8 mouse cellular contexts compared by ENCODE assay signal in genomic region chr11:69981141-69981762, GRCm38 (mm10). TPM values are rescaled to one million over a fixed set of nuclear protein-coding genes. Genes with fewer than 3 reads are reported as not detected.
DNase-seq lines count a peak whose midpoint lies in the region; ATAC-seq and TF ChIP-seq lines count a peak whose summit lies in the region.

Gene Ctdnep1, plus strand, starts transcription at chr11:69981156.

- H3K4me3 ChIP-seq in erythroblast, embryonic 14.5 days (replicated peaks) = peak within 1 kb of the TSS; percentile 94
- peak within 1 kb of the TSS; percentile 96 for H3K4me3 ChIP-seq in midbrain, embryonic 15.5 days

- H3K4me2 ChIP-seq in midbrain, embryonic 15.5 days = peak within 1 kb of the TSS; percentile 86

- POLR2A ChIA-PET in Patski (lab: Charles Lee) = interaction anchor here (0.9 to 2.2 kb wide), 4 partner anchors 10 to 19 kb away, joined by 3 to 16 read pairs (median 6); partner anchors contain the start of genes Dvl2 and Gabarap

- peaks cover 59% of the 10 kb centered on the region for H3K36me3 ChIP-seq in erythroblast, embryonic 14.5 days (ENCODE audit: control insufficient read depth)
- peaks cover 18% of the 10 kb centered on the region; the same call in 1 of the 2 replicates for H3K36me3 ChIP-seq in midbrain, embryonic 15.5 days (replicated peaks)

- CTCF ChIA-PET in Patski (lab: Charles Lee) = interaction anchor here (0.9 to 1.3 kb wide), 2 partner anchors 32 to 47 kb away, joined by 3 to 4 read pairs; no protein-coding TSS in a partner anchor

- no peak for DNase-seq in layer of hippocampus, adult 8-10 months (ENCODE audit: low spot score in 2 of 2)
- no peak for DNase-seq in layer of hippocampus, adult 11-12 months (ENCODE audit: low spot score)
- no peak for DNase-seq in Patski (ENCODE audit: low read depth, low spot score)
- DNase-seq in heart, postnatal 10 days = peak in 1 of 2 experiments; percentile 46
- DNase-seq in left cerebral cortex, postnatal 36 days (ENCODE audit: low spot score in 2 of 2) = peak; percentile 43 to 49
- no peak for DNase-seq in B cell, adult 2 months

- intact Hi-C loops in heart, postnatal 10 days (cut with DNase I) = loop anchor here (2.0 kb wide), 1 partner anchor 16 kb away; no protein-coding TSS in a partner anchor
- intact Hi-C loops in left cerebral cortex, postnatal 36 days (cut with DNase I) = loop anchor here (2.0 kb wide), 1 partner anchor 60 kb away; the partner anchor contains the start of gene Eif5a

- peak within 1 kb of the TSS; percentile 100 for H3K27ac ChIP-seq in midbrain, embryonic 15.5 days

- in situ Hi-C loops in Patski (cut with MboI; ENCODE audit: low pct_unique_long_range_greater_than_20kb) = loop anchor here (25.0 kb wide), 2 partner anchors 569 to 894 kb away; partner anchors contain the start of genes Kdm6b, Per1 and Vamp2

- H3K4me1 ChIP-seq in erythroblast, embryonic 14.5 days (ENCODE audit: control insufficient read depth) = peaks cover 53% of the 10 kb centered on the region
- peaks cover 33% of the 10 kb centered on the region for H3K4me1 ChIP-seq in midbrain, embryonic 15.5 days

- peak within 1 kb of the TSS; percentile 99 for H3K9ac ChIP-seq in midbrain, embryonic 15.5 days

- no peak for TF ChIP-seq CTCF in Patski (IDR thresholded peaks at IDR 0.05)

- no peaks in the 10 kb centered on the region for H3K27me3 ChIP-seq in Patski
- no peaks in the 10 kb centered on the region for H3K27me3 ChIP-seq in erythroblast, embryonic 14.5 days (ENCODE audit: control insufficient read depth)
- H3K27me3 ChIP-seq in midbrain, embryonic 15.5 days (replicated peaks) = no peaks in the 10 kb centered on the region

- ATAC-seq in Patski = no peak
- ATAC-seq in midbrain, embryonic 15.5 days (replicated peaks) = peak; percentile 61

- WGBS in midbrain, embryonic 15.5 days = 0% methylated on average over 38 of the region's 43 CpGs

- no peaks in the 10 kb centered on the region for H3K9me3 ChIP-seq in erythroblast, embryonic 14.5 days (ENCODE audit: control insufficient read depth, low read length)
- no peaks in the 10 kb centered on the region for H3K9me3 ChIP-seq in midbrain, embryonic 15.5 days

RNA-seq across cellular contexts. Expression of gene Ctdnep1, which starts in this region (rescaled TPM):
- 100 to 1,000 TPM; 108 to 123 (median 119) TPM for total RNA-seq in layer of hippocampus, adult 8-10 months (2022)
- 174 TPM for polyA plus RNA-seq in Patski (2021)
- 23.2 and 28.5 TPM in 2 replicates for polyA plus RNA-seq in erythroblast, embryonic 14.5 days (2012)
- 100 to 1,000 TPM; 144 to 159 TPM for total RNA-seq in heart, postnatal 10 days (2021)
- 100 to 1,000 TPM; 112 to 128 TPM for total RNA-seq in left cerebral cortex, postnatal 36 days (2021)
- polyA plus RNA-seq in midbrain, embryonic 15.5 days (2015; fragmentation: Nextera tagmentation; extraction: Ambion mirVana) = 22.5 and 25.4 TPM in 2 replicates

Comparison
In these comparisons a context has a peak if more than half of its experiments do, and no peak if none do; other contexts are left out.
1. DNase-seq: peak in left cerebral cortex, postnatal 36 days (2 of 2); none in layer of hippocampus, adult 8-10 months (0 of 2), layer of hippocampus, adult 11-12 months (single experiment), Patski (single experiment) and B cell, adult 2 months (0 of 2).